Comparison of ENCODE assay signal across 12 mouse cellular contexts in the genomic region with DNA sequence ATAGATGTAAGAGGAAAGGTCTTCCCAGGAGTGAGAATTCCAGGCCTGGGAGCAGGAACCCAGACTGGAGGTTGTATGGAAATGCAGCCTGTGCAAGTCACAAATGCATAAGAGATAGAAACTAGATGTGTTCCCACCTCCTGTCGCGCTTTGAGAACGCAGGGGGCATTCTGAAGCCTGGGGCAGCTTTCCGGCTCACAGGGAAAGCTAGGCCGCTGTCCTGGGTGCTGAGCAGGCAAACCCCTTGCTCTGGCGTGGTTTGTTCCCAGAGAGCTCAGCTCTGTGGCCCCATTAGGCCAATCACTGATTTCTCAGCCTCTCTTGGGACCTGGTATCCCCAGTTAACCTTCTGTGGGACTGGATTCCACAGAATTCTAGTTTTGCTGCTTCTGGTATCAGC. TPM values are rescaled to one million over a fixed set of nuclear protein-coding genes. Genes with fewer than 3 reads are reported as not detected.
DNase-seq lines count a peak whose midpoint lies in the region; ATAC-seq and TF ChIP-seq lines count a peak whose summit lies in the region.
"Had no signal": no experiment of that assay in that cellular context is flagged by ENCODE, and none has a peak within 500 bp of the region (broad histone marks: within the 10 kb centered on the region; RNA-seq: fewer than 3 reads in every experiment).

No protein-coding gene starts in this region.

- no peak for ATAC-seq in heart, embryonic 12.5 days (ENCODE audit: insufficient number of reproducible peaks, low FRiP score)
- ATAC-seq in stomach, postnatal 0 days (ENCODE audit: low FRiP score, low TSS enrichment): no peak

- no peak overlapping the region for H3K4me2 ChIP-seq in heart, embryonic 12.5 days
- no peak overlapping the region for H3K4me2 ChIP-seq in stomach, postnatal 0 days (replicated peaks; ENCODE audit: low read depth)
- H3K4me2 ChIP-seq: embryonic facial prominence, embryonic 15.5 days had no signal

- no peaks in the 10 kb centered on the region for H3K36me3 ChIP-seq in heart, adult 2 months (ENCODE audit: control insufficient read depth, insufficient read depth, low read length)
- H3K36me3 ChIP-seq in heart, embryonic 12.5 days: no peaks in the 10 kb centered on the region
- H3K36me3 ChIP-seq in stomach, postnatal 0 days (ENCODE audit: control insufficient read depth, insufficient read depth, low read length): no peaks in the 10 kb centered on the region
- H3K36me3 ChIP-seq: embryonic facial prominence, embryonic 15.5 days had no signal

- H3K9ac ChIP-seq in heart, adult 2 months (ENCODE audit: low read depth, low read length): no peak overlapping the region
- no peak overlapping the region for H3K9ac ChIP-seq in heart, embryonic 12.5 days
- no peak overlapping the region for H3K9ac ChIP-seq in stomach, postnatal 0 days (ENCODE audit: low read length)
- H3K9ac ChIP-seq: embryonic facial prominence, embryonic 15.5 days; liver, embryonic 14.5 days had no signal

- no peaks in the 10 kb centered on the region for H3K79me2 ChIP-seq in heart, adult 2 months (replicated peaks; ENCODE audit: control insufficient read depth, insufficient read depth, low read length)

- no peak for TF ChIP-seq POLR2A in heart, adult 2 months (IDR thresholded peaks at IDR 0.05; ENCODE audit: insufficient read depth, low read depth, low read length)

- no peaks in the 10 kb centered on the region for H3K4me1 ChIP-seq in heart, adult 2 months (ENCODE audit: control insufficient read depth, insufficient read depth, low read length)
- H3K4me1 ChIP-seq in heart, embryonic 12.5 days (replicated peaks): no peaks in the 10 kb centered on the region
- H3K4me1 ChIP-seq in stomach, postnatal 0 days (replicated peaks; ENCODE audit: control insufficient read depth, insufficient read depth): no peaks in the 10 kb centered on the region

- H3K27ac ChIP-seq in heart, adult 2 months: no peak overlapping the region
- no peak overlapping the region for H3K27ac ChIP-seq in heart, embryonic 12.5 days (ENCODE audit: poor library complexity, severe bottlenecking)
- no peak overlapping the region for H3K27ac ChIP-seq in stomach, postnatal 0 days (replicated peaks)
- H3K27ac ChIP-seq: embryonic facial prominence, embryonic 15.5 days; layer of hippocampus, adult 2 months; liver, embryonic 14.5 days had no signal

- no peaks in the 10 kb centered on the region for H3K9me3 ChIP-seq in heart, embryonic 12.5 days (replicated peaks)
- H3K9me3 ChIP-seq in stomach, postnatal 0 days (ENCODE audit: control insufficient read depth, low read length): no peaks in the 10 kb centered on the region
- H3K9me3 ChIP-seq: embryonic facial prominence, embryonic 15.5 days had no signal

- intact Hi-C loops in heart, adult 2 months (cut with DNase I): no loop called here
- intact Hi-C loops in left cerebral cortex, postnatal 25 days (cut with DNase I): no loop called here

- TF ChIP-seq EP300 in heart, adult 2 months (IDR thresholded peaks at IDR 0.05; ENCODE audit: insufficient read depth, low read depth, low read length): no peak
- TF ChIP-seq EP300 in stomach, postnatal 0 days (optimal IDR thresholded peaks at IDR 0.05): no peak

- no peaks in the 10 kb centered on the region for H3K27me3 ChIP-seq in heart, adult 2 months (ENCODE audit: control insufficient read depth, insufficient read depth, low read length)
- peaks cover 23% of the 10 kb centered on the region for H3K27me3 ChIP-seq in heart, embryonic 12.5 days (replicated peaks)
- no peaks in the 10 kb centered on the region for H3K27me3 ChIP-seq in stomach, postnatal 0 days (ENCODE audit: control insufficient read depth, insufficient read depth, low read length)
- H3K27me3 ChIP-seq: embryonic facial prominence, embryonic 15.5 days had no signal

- 24% methylated on average over 6 of the region's 6 CpGs for WGBS in heart, adult 2 months
- 2% methylated on average over 6 of the region's 6 CpGs for WGBS in heart, embryonic 12.5 days
- WGBS in stomach, postnatal 0 days: 6% methylated on average over 6 of the region's 6 CpGs

- DNase-seq in heart, adult 2 months: peak; percentile 9 to 26
- peak; percentile 53 for DNase-seq in testis, postnatal 10 days (ENCODE audit: low spot score)
- no peak for DNase-seq in testis, postnatal 14 days (ENCODE audit: low spot score)
- peak; percentile 59 for DNase-seq in mesoderm, embryonic 11.5 days (ENCODE audit: low read depth, low spot score)
- DNase-seq in stomach, postnatal 0 days (ENCODE audit: low spot score): peak; percentile 34
- DNase-seq in layer of hippocampus, adult 9-11 months: no peak
- no peak for DNase-seq in left cerebral cortex, postnatal 25 days (ENCODE audit: low spot score in 2 of 2)
- DNase-seq: B cell, adult 2 months had no signal

- no peak overlapping the region for H3K4me3 ChIP-seq in heart, adult 2 months
- H3K4me3 ChIP-seq in heart, embryonic 12.5 days: no peak overlapping the region
- H3K4me3 ChIP-seq in stomach, postnatal 0 days (ENCODE audit: low read depth, low read length): no peak overlapping the region
- H3K4me3 ChIP-seq: embryonic facial prominence, embryonic 15.5 days; layer of hippocampus, adult 2 months had no signal

- TF ChIP-seq CTCF in heart, adult 2 months (IDR thresholded peaks at IDR 0.05): no peak
- TF ChIP-seq CTCF in stomach, postnatal 0 days (IDR thresholded peaks at IDR 0.05; ENCODE audit: low read depth): no peak

RNA-seq across cellular contexts. Expression of a gene that starts 11.9 kb away (rescaled TPM):
- total RNA-seq in heart, adult 2 months (2021): 10 to 100 TPM in 1 of 2 experiments, 1 to 10 TPM in 1; 6.8 to 11.1 TPM
- 9.4 and 12.6 TPM in 2 replicates for polyA plus RNA-seq in heart, adult 2 months (2012; rRNA removed)
- polyA plus RNA-seq in heart, embryonic 12.5 days (2016; fragmentation: Nextera tagmentation; extraction: Ambion mirVana): 0.42 and 0.59 TPM in 2 replicates
- polyA plus RNA-seq in stomach, postnatal 0 days (2015; fragmentation: Nextera tagmentation; extraction: Ambion mirVana): 2.7 and 3.4 TPM in 2 replicates
- total RNA-seq in left cerebral cortex, postnatal 25 days (2021): 10 to 100 TPM; 28.5 to 29.7 TPM

Comparison
In these comparisons a context has a peak if more than half of its experiments do, and no peak if none do; other contexts are left out.
1. DNase-seq: peak in heart, adult 2 months (2 of 2), testis, postnatal 10 days (single experiment), mesoderm, embryonic 11.5 days (single experiment) and stomach, postnatal 0 days (single experiment); none in testis, postnatal 14 days (single experiment), layer of hippocampus, adult 9-11 months (single experiment) and left cerebral cortex, postnatal 25 days (0 of 2).